8 mouse cellular contexts compared by ENCODE assay signal in genomic region chr13:15464081-15464526, GRCm38 (mm10). TPM values are rescaled to one million over a fixed set of nuclear protein-coding genes. Genes with fewer than 3 reads are reported as not detected.
DNase-seq lines count a peak whose midpoint lies in the region; ATAC-seq lines count a peak whose summit lies in the region.

No protein-coding gene starts in this region.

- no peaks in the 10 kb centered on the region for H3K9me3 ChIP-seq in megakaryocyte, embryonic 14.5 days

- H3K36me3 ChIP-seq in megakaryocyte, embryonic 14.5 days (replicated peaks; ENCODE audit: low read length): no peaks in the 10 kb centered on the region

- peak overlapping the region; percentile 82 for H3K4me3 ChIP-seq in megakaryocyte, embryonic 14.5 days (replicated peaks)

- no peak for ATAC-seq in megakaryocyte, adult 5-6 weeks (ENCODE audit: poor library complexity, severe bottlenecking)
- ATAC-seq in megakaryocyte-erythroid progenitor cell, adult 5-6 weeks (replicated peaks; ENCODE audit: low FRiP score, low TSS enrichment, poor library complexity, severe bottlenecking): no peak

- peaks cover 19% of the 10 kb centered on the region for H3K4me1 ChIP-seq in megakaryocyte, embryonic 14.5 days

- H3K27me3 ChIP-seq in megakaryocyte, embryonic 14.5 days (replicated peaks): peaks cover 60% of the 10 kb centered on the region

- DNase-seq in embryo, embryonic 11 days: peak; percentile 69
- DNase-seq in heart, adult 9 months (ENCODE audit: low spot score in 2 of 2): peak; percentile 15 to 46
- peak; percentile 72 for DNase-seq in kidney, postnatal 10 days
- peak; percentile 49 for DNase-seq in lung, postnatal 14 days
- peak; percentile 12 for DNase-seq in right cerebral cortex, adult 2 months (ENCODE audit: low spot score in 2 of 2)

RNA-seq across cellular contexts. Expression of gene Gli3, which starts 1.1 kb away (rescaled TPM):
- polyA plus RNA-seq in megakaryocyte, embryonic 14.5 days (2012; ENCODE audit: insufficient read depth, low replicate concordance): not detected in 2 replicates
- not detected in 2 replicates for total RNA-seq in megakaryocyte, adult 5-6 weeks (2015)
- not detected in 2 replicates for total RNA-seq in megakaryocyte, adult 5-6 weeks (2017)
- not detected in 2 replicates for total RNA-seq in megakaryocyte-erythroid progenitor cell, adult 5-6 weeks (2014; fragmentation: Nextera tagmentation)
- total RNA-seq in megakaryocyte-erythroid progenitor cell, adult 5-6 weeks (2017): not detected in 2 replicates

Comparison
In these comparisons a context has a peak if more than half of its experiments do, and no peak if none do; other contexts are left out.
1. DNase-seq: peak in every context shown above with its lines; median percentile 72 in kidney, postnatal 10 days; 69 in embryo, embryonic 11 days; 49 in lung, postnatal 14 days; 30 in heart, adult 9 months; 12 in right cerebral cortex, adult 2 months.